Mouse (Mus musculus): ENCODE results near the gene Grik4. TPM values are rescaled to one million over a fixed set of nuclear protein-coding genes. Genes with fewer than 3 reads are reported as not detected.

Gene Grik4
- polyA plus RNA-seq, 1 experiment from 2014 or later: 1.8 TPM

DNA sequence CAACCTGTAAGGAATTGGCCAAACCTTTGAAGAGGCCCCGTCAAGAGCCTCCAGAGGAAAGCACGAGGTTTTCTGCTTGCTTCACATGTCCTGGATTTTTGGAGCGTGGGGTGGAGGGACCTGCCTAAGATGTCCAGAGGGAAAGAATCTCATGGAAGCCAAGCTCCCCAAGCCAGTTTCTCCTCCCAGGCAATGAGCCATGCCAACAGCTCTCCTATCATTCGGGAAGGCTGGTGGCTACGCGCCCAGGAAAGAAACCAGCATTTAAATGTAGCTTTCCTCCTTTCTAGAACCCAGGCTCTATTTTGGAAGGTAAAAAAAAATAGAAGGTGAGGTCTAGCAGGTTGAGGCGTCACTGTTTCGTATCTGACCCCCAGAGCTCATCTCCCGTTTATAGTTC is 222.6 kb downstream of the Grik4 start:
- Histone ChIP-seq H3K4me1 (replicated peaks) (peaks cover 15% of the 10 kb centered on the region), H3K27me3 (replicated peaks) (no peaks in the 10 kb centered on the region), H3K9me3 (no peaks in the 10 kb centered on the region), H3K4me3 (replicated peaks) (no peak overlapping the region), H3K27ac (no peak overlapping the region), H3K36me3 (no peaks in the 10 kb centered on the region), H3K4me2 (replicated peaks) (no peak overlapping the region), H3K9ac (no peak overlapping the region)
- ATAC-seq: no peak
- WGBS: 88% methylated on average over 9 of the region's 9 CpGs

DNA sequence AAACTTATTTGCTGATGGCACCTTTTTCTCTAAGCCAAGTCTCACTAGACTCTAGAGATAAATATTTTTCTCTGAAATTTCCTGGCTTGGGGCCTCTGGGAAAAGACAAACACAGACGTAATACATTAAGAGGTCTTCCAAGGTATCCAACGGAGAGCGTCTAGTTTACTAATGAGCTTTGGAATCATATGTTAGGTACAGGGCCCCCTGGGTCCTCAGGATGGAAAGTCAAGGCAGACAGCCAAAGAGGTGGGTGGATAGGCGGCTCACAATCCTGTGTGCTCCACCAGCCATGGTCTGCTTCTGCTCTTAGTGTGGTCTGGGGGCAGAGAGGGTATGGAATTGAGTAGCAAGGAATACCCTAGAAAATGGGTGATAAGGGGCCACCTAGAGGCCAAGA is 223.1 kb downstream of the Grik4 start:
- no peaks in the 10 kb centered on the region for H3K27me3 ChIP-seq (replicated peaks)
- H3K27ac ChIP-seq: no peak overlapping the region
- H3K36me3 ChIP-seq: no peaks in the 10 kb centered on the region
- no peak overlapping the region for H3K4me3 ChIP-seq (replicated peaks)
- no peak overlapping the region for H3K9ac ChIP-seq
- H3K4me1 ChIP-seq (replicated peaks): peaks cover 14% of the 10 kb centered on the region
- no peak overlapping the region for H3K4me2 ChIP-seq (replicated peaks)
- WGBS: 62% methylated on average over 4 of the region's 4 CpGs
- H3K9me3 ChIP-seq: no peaks in the 10 kb centered on the region
- no peak for ATAC-seq

DNA sequence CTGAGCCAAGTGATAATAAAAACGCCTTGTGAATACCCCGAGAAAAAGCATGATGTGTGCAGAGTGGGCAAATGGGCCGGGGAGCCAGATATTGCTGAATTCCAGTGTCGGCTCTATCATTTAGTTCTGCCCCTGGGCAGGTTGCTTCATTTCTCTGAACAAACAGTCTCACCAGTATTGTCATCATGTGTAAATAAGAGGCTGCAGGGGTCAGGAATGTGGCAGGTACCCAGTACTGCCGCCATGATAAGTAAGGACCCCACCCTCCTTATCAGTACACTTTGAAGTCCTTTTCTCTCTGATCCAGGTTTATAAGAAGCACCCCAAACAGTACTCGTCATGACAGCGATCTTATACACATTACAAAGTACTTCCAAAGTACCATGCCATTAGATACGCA is 230.4 kb downstream of the Grik4 start:
- Histone ChIP-seq H3K4me1 (replicated peaks) (0 out of 2 replicates have a peak, but pooled peaks cover 7% of the 10 kb centered on the region), H3K27ac (no peak overlapping the region), H3K27me3 (replicated peaks) (no peaks in the 10 kb centered on the region), H3K4me2 (replicated peaks) (no peak overlapping the region), H3K4me3 (replicated peaks) (no peak overlapping the region), H3K36me3 (no peaks in the 10 kb centered on the region), H3K9me3 (no peaks in the 10 kb centered on the region), H3K9ac (no peak overlapping the region)
- ATAC-seq: peak; percentile 62
- WGBS: 56% methylated on average over 8 of the region's 8 CpGs

DNA sequence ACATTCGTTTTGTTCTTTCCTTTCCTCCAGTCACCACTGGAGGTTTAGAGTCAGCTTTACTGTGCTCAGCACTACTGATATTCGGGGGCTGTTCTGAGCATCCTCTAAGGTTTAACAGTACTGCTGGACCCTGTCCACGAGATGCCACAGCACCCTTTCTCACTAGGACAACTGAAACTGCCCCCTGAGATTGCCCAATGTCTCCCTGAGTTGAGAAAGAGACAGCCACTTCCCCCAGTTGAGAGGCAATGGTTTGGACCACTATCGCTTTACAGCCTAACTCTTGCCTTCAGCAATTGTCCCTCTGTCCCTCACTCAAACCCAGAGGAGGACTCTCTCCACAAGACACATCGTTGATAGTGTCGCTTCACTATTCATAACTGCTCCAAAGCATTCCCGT is 238.4 kb downstream of the Grik4 start:
- H3K9ac ChIP-seq: no peak overlapping the region
- no peak for ATAC-seq
- no peak overlapping the region for H3K4me3 ChIP-seq (replicated peaks)
- H3K4me1 ChIP-seq (replicated peaks): no peaks in the 10 kb centered on the region; the same call in 1 of the 2 replicates
- WGBS: 82% methylated on average over 7 of the region's 7 CpGs
- H3K9me3 ChIP-seq: no peaks in the 10 kb centered on the region
- no peak overlapping the region for H3K27ac ChIP-seq
- H3K4me2 ChIP-seq (replicated peaks): no peak overlapping the region
- H3K36me3 ChIP-seq: no peaks in the 10 kb centered on the region
- no peaks in the 10 kb centered on the region for H3K27me3 ChIP-seq (replicated peaks)

DNA sequence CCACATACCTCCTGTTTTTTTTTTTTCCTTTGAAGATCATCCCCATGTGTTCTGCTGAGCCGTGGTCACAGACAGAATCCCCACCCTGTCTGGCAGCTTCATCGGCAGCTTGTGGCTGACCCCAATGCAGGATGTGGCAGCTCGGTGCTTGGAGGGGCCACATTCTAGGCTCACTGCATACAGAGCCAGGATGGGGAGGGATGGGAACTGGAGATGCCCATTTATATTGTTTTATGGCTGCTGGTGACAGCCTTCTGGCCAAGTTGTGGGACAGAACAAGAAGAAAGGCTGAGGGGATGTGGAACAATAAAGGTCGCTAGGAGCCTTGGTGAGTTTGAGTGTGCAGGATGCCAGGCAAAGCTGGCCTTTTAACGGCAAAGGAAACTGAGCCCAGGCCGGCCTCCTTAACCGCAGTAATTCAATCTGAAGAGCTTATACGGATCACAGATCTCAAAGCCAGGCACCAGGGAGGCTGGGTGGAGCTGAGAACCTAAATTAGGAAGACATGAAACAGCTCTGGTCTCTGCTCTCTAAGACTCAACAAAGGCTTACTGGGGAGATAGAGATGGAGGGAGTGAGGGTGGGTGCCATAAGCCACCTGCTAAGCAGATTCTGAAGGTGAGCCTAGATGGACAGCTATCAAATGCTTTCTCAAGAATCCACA is 241.0 kb downstream of the Grik4 start:
- no peaks in the 10 kb centered on the region for H3K36me3 ChIP-seq
- no peaks in the 10 kb centered on the region; the same call in 1 of the 2 replicates for H3K4me1 ChIP-seq (replicated peaks)
- no peaks in the 10 kb centered on the region for H3K9me3 ChIP-seq
- H3K27ac ChIP-seq: no peak overlapping the region
- no peaks in the 10 kb centered on the region for H3K27me3 ChIP-seq (replicated peaks)
- no peak overlapping the region for H3K4me2 ChIP-seq (replicated peaks)
- no peak for ATAC-seq
- H3K4me3 ChIP-seq (replicated peaks): no peak overlapping the region
- WGBS: 35% methylated on average over 8 of the region's 8 CpGs
- no peak overlapping the region for H3K9ac ChIP-seq

DNA sequence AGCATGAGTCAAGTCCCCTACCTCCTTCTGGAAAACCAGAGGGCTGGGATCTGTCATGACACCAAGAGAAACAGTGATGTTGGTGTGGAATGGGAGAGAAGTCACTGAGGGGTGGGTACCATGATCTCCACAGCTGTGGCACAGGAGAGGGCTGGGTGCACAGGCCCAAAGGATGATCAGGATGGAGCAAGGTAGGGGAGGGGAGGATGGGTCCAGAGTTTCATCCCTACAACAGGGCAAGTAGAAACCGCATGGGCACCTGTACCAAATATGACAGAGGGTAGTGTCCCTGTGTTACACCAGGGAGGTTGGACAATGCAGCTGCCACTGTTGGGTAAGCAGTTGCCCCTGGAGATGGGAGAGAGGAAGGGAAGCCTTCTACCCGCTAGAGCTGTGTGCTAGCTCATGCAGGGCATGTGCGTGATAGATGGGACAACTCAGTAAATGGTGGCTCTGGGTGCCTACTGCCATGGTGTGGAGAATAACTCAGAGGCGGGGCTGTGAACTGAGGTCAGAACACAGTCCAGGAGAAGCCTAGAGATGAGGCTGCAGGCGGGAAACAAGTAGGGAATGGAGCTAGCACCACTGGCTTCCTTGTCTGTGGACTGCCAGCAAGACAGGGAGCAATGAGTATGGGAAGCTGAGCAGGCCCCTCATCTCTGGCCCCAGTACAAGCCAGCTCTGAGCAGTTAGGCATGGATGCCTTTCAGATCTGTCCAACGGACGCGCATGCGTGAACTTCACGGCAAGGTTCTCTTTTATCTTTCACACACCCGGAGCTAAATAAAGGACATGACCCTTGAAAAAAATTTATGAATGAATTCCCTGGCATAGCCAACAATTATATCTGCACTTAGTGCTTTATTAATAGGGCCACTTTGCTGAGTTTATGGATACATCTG is 241.8 kb downstream of the Grik4 start:
- H3K4me1 ChIP-seq (replicated peaks): no peaks in the 10 kb centered on the region; the same call in 1 of the 2 replicates
- no peak for ATAC-seq
- no peaks in the 10 kb centered on the region for H3K9me3 ChIP-seq
- H3K4me2 ChIP-seq (replicated peaks): no peak overlapping the region
- H3K4me3 ChIP-seq (replicated peaks): no peak overlapping the region
- no peaks in the 10 kb centered on the region for H3K36me3 ChIP-seq
- no peak overlapping the region for H3K9ac ChIP-seq
- no peaks in the 10 kb centered on the region for H3K27me3 ChIP-seq (replicated peaks)
- H3K27ac ChIP-seq: no peak overlapping the region
- 75% methylated on average over 11 of the region's 11 CpGs for WGBS

DNA sequence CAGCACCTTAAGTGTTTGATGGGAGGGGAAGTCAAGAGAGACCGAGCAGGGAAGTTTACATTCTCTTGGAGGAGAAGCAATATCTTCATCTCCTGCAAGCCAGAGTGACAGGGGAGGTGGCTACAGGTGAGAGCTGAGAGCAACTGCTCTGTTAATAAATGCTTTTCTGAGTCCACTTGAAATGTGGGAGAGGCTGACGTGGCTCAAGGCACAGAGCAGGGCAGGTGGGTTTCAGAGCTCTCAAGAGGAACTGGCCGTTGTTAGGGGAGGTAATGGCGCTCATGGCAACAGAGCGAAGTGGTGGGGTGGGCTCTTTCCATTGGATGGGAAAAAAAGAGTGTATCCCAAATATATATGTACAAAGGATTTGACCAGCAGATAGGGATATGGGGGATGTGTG is 242.6 kb downstream of the Grik4 start:
- no peaks in the 10 kb centered on the region for H3K9me3 ChIP-seq
- 63% methylated on average over 5 of the region's 5 CpGs for WGBS
- no peak overlapping the region for H3K27ac ChIP-seq
- no peaks in the 10 kb centered on the region; the same call in 1 of the 2 replicates for H3K4me1 ChIP-seq (replicated peaks)
- H3K27me3 ChIP-seq (replicated peaks): no peaks in the 10 kb centered on the region
- H3K4me2 ChIP-seq (replicated peaks): no peak overlapping the region
- no peak for ATAC-seq
- H3K4me3 ChIP-seq (replicated peaks): no peak overlapping the region
- no peaks in the 10 kb centered on the region for H3K36me3 ChIP-seq
- no peak overlapping the region for H3K9ac ChIP-seq

DNA sequence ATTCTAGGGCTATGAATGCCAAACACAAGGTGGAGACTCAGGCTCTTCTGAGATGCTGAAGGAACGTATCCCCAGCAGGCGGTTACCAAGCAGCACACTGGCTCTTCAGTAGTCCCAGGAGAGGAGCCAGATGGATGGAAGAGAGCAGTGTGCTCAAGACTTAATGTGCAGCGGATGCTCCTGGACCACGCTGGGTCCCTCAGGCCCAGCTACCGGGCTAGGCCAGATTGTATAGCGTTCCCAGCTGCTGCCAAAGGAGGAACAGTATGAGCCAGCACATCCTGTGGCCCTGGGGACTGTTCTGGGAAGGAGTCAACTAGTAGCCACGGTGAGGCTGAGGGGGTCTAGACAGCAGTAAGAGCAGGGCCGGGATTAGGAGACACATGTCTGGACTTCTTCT is 251.3 kb downstream of the Grik4 start:
- Histone ChIP-seq H3K4me3 (replicated peaks) (no peak overlapping the region), H3K27me3 (replicated peaks) (no peaks in the 10 kb centered on the region), H3K9ac (no peak overlapping the region), H3K27ac (no peak overlapping the region), H3K4me1 (replicated peaks) (0 out of 2 replicates have a peak, but pooled peaks cover 2% of the 10 kb centered on the region), H3K4me2 (replicated peaks) (no peak overlapping the region), H3K9me3 (no peaks in the 10 kb centered on the region), H3K36me3 (no peaks in the 10 kb centered on the region)
- WGBS: 85% methylated on average over 8 of the region's 8 CpGs
- no peak for ATAC-seq

DNA sequence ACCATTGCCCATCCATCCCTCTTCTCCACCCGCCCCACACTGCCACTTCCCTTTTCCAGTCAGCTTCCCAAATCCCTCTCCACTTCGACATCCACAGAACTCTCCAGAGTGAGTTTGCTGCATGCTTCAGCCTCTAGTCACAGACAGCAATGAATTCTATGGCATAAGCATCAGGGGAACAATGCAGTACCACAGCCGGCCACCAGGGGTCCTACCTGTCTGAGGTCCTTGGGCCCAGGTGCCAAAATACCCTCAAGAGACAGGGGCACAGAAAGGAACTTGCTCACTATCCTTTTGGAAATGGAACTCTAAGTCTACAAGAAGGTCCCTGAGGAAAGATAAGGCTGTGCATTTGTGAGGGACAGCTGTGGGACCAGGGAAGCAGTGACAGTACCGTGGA is 256.1 kb downstream of the Grik4 start:
- no peak overlapping the region for H3K9ac ChIP-seq
- no peaks in the 10 kb centered on the region for H3K27me3 ChIP-seq (replicated peaks)
- ATAC-seq: peak; percentile 43; the same call in 1 of the 2 replicates
- H3K36me3 ChIP-seq: no peaks in the 10 kb centered on the region
- no peaks in the 10 kb centered on the region for H3K4me1 ChIP-seq (replicated peaks)
- H3K4me2 ChIP-seq (replicated peaks): no peak overlapping the region
- H3K9me3 ChIP-seq: no peaks in the 10 kb centered on the region
- no peak overlapping the region for H3K27ac ChIP-seq
- WGBS: 35% methylated on average over 4 of the region's 4 CpGs
- H3K4me3 ChIP-seq (replicated peaks): no peak overlapping the region

DNA sequence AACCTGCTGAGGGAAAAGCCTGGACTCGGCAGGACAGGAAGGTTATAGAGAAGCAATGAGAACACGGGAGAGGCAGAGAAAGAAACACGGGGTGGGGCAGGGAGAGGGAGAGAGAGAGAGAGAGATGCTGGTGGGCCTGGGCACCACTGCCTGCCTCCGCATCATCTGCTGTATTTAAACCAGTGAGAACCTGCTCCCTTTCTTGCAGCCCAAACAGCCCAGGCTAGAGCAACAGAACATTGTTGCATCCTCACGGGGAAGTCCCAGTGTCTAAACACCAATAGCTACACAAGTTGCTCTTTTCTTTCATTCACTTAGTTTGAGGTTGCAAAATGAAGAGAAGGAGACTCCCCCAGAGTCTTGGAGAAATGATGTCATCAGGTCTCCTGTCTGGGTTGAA is 258.2 kb downstream of the Grik4 start:
- no peak overlapping the region for H3K4me3 ChIP-seq (replicated peaks)
- H3K27me3 ChIP-seq (replicated peaks): no peaks in the 10 kb centered on the region
- no peaks in the 10 kb centered on the region for H3K4me1 ChIP-seq (replicated peaks)
- no peaks in the 10 kb centered on the region for H3K36me3 ChIP-seq
- WGBS: 86% methylated on average over 5 of the region's 5 CpGs
- no peaks in the 10 kb centered on the region for H3K9me3 ChIP-seq
- no peak overlapping the region for H3K27ac ChIP-seq
- no peak overlapping the region for H3K9ac ChIP-seq
- H3K4me2 ChIP-seq (replicated peaks): no peak overlapping the region
- ATAC-seq: no peak

DNA sequence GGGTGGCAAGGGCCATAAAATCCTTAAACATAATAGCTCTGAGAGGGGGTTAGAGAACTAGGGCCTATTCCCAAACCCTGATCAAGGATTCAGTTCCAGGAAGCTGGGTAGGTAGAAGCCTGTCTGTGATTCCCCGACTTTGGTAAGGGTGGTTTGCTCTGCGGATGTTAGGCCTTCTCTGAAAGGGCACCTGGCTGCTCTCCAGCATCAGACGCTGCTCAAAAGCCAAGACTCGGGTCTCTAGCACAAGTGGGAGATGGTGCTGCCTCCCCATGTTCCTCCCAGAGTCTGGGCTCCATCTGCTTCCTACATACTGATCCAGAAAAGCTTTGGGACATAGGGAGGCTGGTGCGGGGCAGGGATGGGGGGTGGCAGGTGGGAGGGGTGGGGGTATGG is 270.3 kb downstream of the Grik4 start:
- Histone ChIP-seq H3K4me1 (replicated peaks) (peaks cover 15% of the 10 kb centered on the region; the same call in 1 of the 2 replicates), H3K36me3 (no peaks in the 10 kb centered on the region), H3K27ac (peak overlapping the region; percentile 90), H3K9me3 (no peaks in the 10 kb centered on the region), H3K4me2 (replicated peaks) (peak overlapping the region; percentile 47), H3K4me3 (replicated peaks) (no peak overlapping the region), H3K9ac (no peak overlapping the region), H3K27me3 (replicated peaks) (no peaks in the 10 kb centered on the region)
- WGBS: 46% methylated on average over 5 of the region's 5 CpGs
- no peak for ATAC-seq

DNA sequence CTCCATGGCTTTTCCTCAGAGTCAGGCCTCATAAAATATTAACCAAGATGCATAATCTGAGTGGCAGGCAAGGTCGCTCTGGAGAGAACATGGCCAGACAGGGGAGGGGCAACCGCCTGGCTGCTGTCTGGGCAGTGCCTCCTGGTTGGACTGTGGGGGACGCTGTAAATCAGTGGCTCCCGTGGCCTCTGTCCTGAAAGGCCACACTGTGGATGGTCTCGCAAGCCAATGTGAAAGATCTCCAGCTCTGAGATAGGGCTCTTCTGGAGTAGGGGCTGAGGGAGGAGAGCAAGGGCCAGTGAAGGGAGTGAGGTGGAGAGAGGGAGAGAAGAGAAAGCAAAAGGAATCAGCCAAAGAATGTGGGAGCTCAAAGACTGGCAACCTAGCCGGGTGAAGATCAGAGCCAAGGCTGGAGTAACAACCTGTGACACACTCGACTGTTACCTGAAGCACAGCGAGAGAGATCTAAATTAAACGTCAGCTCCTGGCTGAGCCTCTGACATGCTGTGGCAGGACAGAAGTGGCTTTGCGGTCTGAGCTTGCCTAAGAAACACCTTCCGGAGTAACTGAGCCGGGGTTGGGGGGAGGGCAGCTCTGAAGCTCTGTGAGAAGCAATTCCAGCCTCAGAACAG is 270.8 kb downstream of the Grik4 start:
- 30% methylated on average over 12 of the region's 12 CpGs for whole genome bisulfite sequencing
- Histone ChIP-seq H3K27me3 (replicated peaks) (no peaks in the 10 kb centered on the region), H3K4me2 (replicated peaks) (peak overlapping the region; percentile 47), H3K4me3 (replicated peaks) (no peak overlapping the region), H3K4me1 (replicated peaks) (peaks cover 15% of the 10 kb centered on the region; the same call in 1 of the 2 replicates), H3K36me3 (no peaks in the 10 kb centered on the region), H3K9me3 (no peaks in the 10 kb centered on the region), H3K9ac (no peak overlapping the region), H3K27ac (peak overlapping the region; percentile 90)
- peak; percentile 95 for ATAC-seq
